Mouse (Mus musculus) left cerebral cortex, adult 2 months (tissue): ENCODE results near the gene Col2a1. TPM values are rescaled to one million over a fixed set of nuclear protein-coding genes. Genes with fewer than 3 reads are reported as not detected.

Experiments
- DNase-seq, 2 experiments: peaks; one replicate each; pipeline ENCODE4 v3.0.0; 2021 to 2022; ENCODE audit warnings: low spot score in 2 of 2, mixed read lengths in 1 of 2; ENCODE audit errors: extremely low spot score in 1 of 2
- H3K27ac ChIP-seq: fragments of 200-600 bp; 2 replicates; pipeline ENCODE4 v1.8.1; 2022
- H3K4me3 ChIP-seq: fragments of 200-600 bp; 2 replicates; pipeline ENCODE4 v1.8.1; 2022
- CTCF ChIP-seq: fragments of 200-600 bp; IDR thresholded peaks from 2 replicates; pipeline ENCODE4 v1.8.1; 2022; ENCODE audit warnings: antibody characterized with exemption, mild to moderate bottlenecking, moderate library complexity
- intact Hi-C: fragments of 180-260 bp; cut with DNase I; formaldehyde crosslinking; loops from one replicate; pipeline ENCODE4 v1.15.1; 2025
- total RNA-seq, 2 experiments: library from RNA; stranded (reverse); gene quantifications; 2 replicates each; pipeline ENCODE4 v1.2.3; 2021

Gene Col2a1
- total RNA-seq, 2 experiments from 2014 or later, result 0.61 to 0.63 TPM

GRCm38 (mm10) chr15:98001321-98002112 is 3.0 kb downstream of the Col2a1 start:
- Histone ChIP-seq H3K4me3 (peak overlapping the region; percentile 24; the same call in 1 of the 2 replicates), H3K27ac (no peak overlapping the region)
- no peak for TF ChIP-seq CTCF
- intact Hi-C loops, result no loop called here
- no peak for DNase-seq

DNA sequence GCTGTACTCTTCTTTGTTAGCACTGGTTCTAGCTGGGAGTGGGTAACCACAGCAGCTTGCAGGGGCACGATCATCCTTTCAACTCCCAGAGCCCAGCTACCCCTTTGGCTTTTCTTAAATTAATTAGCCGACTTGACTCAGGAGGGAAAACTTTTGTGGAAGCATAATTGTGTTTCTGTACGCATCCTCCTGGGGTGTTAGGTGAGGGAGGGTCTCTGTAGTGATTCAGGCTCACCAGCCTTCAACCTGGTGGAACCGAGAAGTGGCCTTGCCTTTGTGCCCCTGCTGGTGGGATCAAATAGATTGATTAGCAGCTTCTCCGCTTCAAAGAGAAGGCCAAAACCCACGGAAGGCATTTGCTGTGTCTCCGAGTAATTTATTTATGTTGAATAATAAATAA is 4.5 kb downstream of the Col2a1 start:
- intact Hi-C loops, result no loop called here
- Histone ChIP-seq H3K4me3 (no peak overlapping the region), H3K27ac (no peak overlapping the region)
- DNase-seq, result no peak
- no peak for TF ChIP-seq CTCF

DNA sequence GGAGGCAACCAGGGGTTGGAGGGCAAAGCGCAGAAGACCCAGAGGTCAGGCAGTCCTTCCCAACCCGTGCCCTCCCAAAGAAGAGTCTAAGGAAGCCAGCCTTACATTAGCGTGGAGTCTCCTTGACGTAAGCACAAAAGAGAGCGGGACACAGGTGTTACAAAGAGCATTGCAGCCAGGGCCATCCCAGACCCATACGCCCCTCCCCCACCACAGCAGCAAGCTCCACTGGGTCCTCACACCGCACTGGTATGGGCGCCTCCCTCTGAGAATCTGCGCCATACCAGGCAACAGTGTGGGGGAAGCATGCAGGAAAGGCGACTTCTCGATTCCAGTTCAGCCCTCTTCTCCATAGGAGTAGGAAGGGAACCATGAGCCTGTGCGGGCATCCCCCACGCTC is 4.9 kb downstream of the Col2a1 start:
- intact Hi-C loops, result no loop called here
- no peak for DNase-seq
- Histone ChIP-seq H3K27ac (no peak overlapping the region), H3K4me3 (no peak overlapping the region)
- TF ChIP-seq CTCF, result no peak

DNA sequence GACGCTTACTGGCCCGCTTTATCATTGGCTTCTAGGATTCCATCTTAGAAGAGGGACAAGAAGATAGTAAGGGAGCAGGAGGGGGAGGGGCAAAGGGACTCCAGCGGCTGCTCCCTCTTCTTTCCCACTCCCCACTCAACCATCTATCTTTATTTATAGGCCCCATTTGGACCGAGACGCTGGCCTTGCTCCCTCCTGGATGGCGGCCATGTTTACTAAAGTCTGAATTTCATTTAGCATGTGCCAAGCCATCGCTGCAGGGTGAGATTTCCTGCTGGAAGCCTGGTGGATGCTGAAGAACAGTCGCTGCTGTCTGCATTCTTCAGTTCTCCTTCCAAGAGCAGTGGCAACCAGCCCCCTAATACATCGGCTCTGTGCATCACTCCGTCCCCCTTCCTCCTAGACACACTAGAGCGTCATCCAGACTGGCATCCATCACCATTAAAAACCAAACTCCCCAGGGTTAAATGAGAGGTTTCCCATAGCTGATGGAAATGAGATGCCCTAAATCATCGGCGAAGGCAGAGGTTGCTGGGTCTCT is 7.7 kb downstream of the Col2a1 start:
- TF ChIP-seq CTCF, result no peak
- Histone ChIP-seq H3K4me3 (no peak overlapping the region), H3K27ac (no peak overlapping the region)
- DNase-seq, result peak in 1 of 2 experiments; percentile 17
- intact Hi-C loops, result no loop called here

- Histone ChIP-seq H3K4me3 (peak overlapping the region; percentile 26; the same call in 1 of the 2 replicates), H3K27ac (no peak overlapping the region)
- no peak for TF ChIP-seq CTCF
- peak; percentile 51 to 77 for DNase-seq
- intact Hi-C loops, result no loop called here
These were observed 11.7 kb downstream of the Col2a1 start for GRCm38 (mm10) chr15:97992712-97993286.

DNA sequence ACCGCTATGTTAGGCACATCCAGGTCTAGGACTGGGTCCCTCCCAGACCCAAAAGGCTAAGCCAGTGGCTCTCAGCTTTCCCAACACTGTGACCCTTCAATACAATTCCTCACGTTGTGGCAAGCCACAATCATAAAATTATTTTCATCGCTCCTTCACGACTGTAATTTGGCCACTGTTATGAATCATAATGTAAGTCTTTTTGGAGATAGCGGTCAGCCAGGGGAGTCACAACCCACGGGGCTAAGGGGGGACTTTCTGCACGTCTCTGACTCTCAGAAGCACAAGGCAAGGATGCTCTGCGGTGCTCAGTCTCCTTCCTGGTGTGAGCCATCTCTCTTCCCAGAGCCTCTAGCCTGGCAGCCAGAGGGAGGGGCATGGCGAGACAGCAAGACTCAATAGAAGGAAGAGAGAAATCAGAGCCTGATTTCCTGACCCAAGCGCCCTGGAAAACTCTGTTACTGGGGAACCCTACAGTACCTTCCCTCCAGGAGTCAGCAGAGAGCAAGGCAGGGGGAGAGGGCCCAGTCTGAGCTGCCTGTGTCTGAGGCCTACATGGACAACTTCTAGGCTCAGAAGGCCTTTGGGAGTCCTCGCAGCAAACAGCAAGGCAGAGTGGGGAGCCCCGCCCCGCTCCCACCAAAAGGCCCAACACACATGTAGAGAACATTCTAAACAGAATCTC is 12.3 kb downstream of the Col2a1 start:
- Histone ChIP-seq H3K4me3 (no peak overlapping the region), H3K27ac (no peak overlapping the region)
- intact Hi-C loops, result no loop called here
- no peak for DNase-seq
- TF ChIP-seq CTCF, result no peak; the same call in 1 of the 2 replicates

- no peak overlapping the region for H3K4me3 ChIP-seq
- TF ChIP-seq CTCF, result no peak
- intact Hi-C loops, result no loop called here
- no peak for DNase-seq
- no peak overlapping the region for H3K27ac ChIP-seq
These were observed 13.1 kb downstream of the Col2a1 start for GRCm38 (mm10) chr15:97991285-97991895.

- TF ChIP-seq CTCF, result no peak
- intact Hi-C loops, result no loop called here
- no peak overlapping the region for H3K4me3 ChIP-seq
- DNase-seq, result no peak
- H3K27ac ChIP-seq, result no peak overlapping the region
These were observed 13.8 kb downstream of the Col2a1 start for GRCm38 (mm10) chr15:97990721-97991120.

DNA sequence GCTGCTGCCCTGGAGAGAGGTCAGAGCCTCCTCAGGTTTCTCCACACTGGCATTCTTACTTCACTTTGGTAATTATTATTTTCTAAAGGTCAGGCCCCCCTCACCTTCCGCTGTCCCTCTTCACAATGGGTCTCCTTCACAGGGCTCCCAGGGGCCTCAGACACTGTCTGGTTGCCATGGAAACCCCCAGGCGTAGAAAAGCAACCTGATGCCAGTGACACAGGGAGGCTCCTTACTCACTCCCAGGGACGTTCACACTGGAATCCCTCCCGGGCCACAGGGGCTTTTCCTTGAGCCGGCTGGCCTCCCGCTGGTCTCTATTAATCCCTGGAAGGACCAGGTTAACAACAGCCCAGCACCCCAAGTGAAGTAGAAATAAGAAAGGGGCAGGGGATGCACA is 14.4 kb downstream of the Col2a1 start:
- intact Hi-C loops, result no loop called here

GRCm38 (mm10) chr15:97989544-97989943 is 15.0 kb downstream of the Col2a1 start:
- intact Hi-C loops, result no loop called here
- no peak overlapping the region for H3K4me3 ChIP-seq
- no peak overlapping the region for H3K27ac ChIP-seq
- no peak for TF ChIP-seq CTCF
- no peak for DNase-seq

More for the DNA sequence above, 14.4 kb downstream of the Col2a1 start:
- TF ChIP-seq CTCF, result no peak
- no peak for DNase-seq
- no peak overlapping the region for H3K27ac ChIP-seq
- H3K4me3 ChIP-seq, result no peak overlapping the region

- no peak overlapping the region for H3K4me3 ChIP-seq
- intact Hi-C loops, result no loop called here
- no peak for DNase-seq
- no peak overlapping the region for H3K27ac ChIP-seq
- TF ChIP-seq CTCF, result no peak
These were observed 22.9 kb downstream of the Col2a1 start for GRCm38 (mm10) chr15:97981560-97981959.
